Mouse (Mus musculus) brain, embryonic 14.5 days (tissue): Measurements from ENCODE around the gene Fars2.

Experiments used
- CTCF ChIP-seq: fragments of 200-500 bp; IDR thresholded peaks from 2 replicates; pipeline ENCODE4 v1.5.1; 2012; ENCODE audit warnings: inconsistent platforms, mild to moderate bottlenecking, moderate library complexity, borderline replicate concordance; ENCODE audit not compliant: insufficient read depth, insufficient read length; ENCODE audit errors: extremely low read depth
- POLR2A ChIP-seq: fragments of 200-500 bp; IDR thresholded peaks from 2 replicates; pipeline ENCODE4 v1.6.1; 2012; ENCODE audit warnings: mild to moderate bottlenecking, inconsistent platforms, borderline replicate concordance; ENCODE audit not compliant: poor library complexity, insufficient read depth, insufficient read length, severe bottlenecking; ENCODE audit errors: extremely low read depth

DNA sequence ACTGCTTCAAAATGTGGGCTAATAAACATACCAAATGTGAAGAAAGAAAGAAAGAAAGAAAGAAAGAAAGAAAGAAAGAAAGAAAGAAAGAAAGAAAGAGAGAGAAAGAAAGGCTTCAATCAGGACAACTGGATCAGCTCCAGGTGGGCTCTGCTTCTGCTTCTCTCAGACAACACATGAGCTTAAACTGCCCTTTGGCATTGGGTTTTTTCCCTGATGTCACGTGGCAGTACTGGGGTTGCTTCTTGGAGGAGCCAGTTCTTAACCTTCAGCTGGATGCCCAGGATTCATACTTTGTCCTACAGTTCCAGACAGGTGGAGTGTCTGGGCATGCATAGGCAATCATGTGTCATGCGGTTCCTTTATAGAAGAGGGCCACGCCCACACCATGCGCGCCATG lies 493.2 kb downstream of the Fars2 start:
- TF ChIP-seq CTCF (no peak), POLR2A (no peak)
